Mouse (Mus musculus) kidney, adult 11 months (tissue): ENCODE data around the gene Nebl.

ENCODE experiments used
- DNase-seq: peaks from one replicate; pipeline ENCODE4 v3.0.0; 2022

Nebl gene

GRCm38 (mm10) chr2:17610259-17610658 is 121.0 kb downstream of the Nebl start:
- DNase-seq = peak; percentile 6

GRCm38 (mm10) chr2:17603573-17603972 is 127.7 kb downstream of the Nebl start:
- no peak for DNase-seq

- DNase-seq = no peak
Observed at GRCm38 (mm10) chr2:17600652-17601051, 130.6 kb downstream of the Nebl start.

- no peak for DNase-seq
Observed at GRCm38 (mm10) chr2:17599860-17600259, 131.4 kb downstream of the Nebl start.

GRCm38 (mm10) chr2:17597932-17598331 is 133.3 kb downstream of the Nebl start:
- no peak for DNase-seq

- DNase-seq = no peak
Observed at GRCm38 (mm10) chr2:17589669-17590068, 141.6 kb downstream of the Nebl start.

GRCm38 (mm10) chr2:17585329-17585992 is 145.8 kb downstream of the Nebl start:
- DNase-seq = no peak

GRCm38 (mm10) chr2:17575648-17576047 is 155.6 kb downstream of the Nebl start:
- no peak for DNase-seq

GRCm38 (mm10) chr2:17571716-17572115 is 159.5 kb downstream of the Nebl start:
- DNase-seq = no peak

- DNase-seq = no peak
Observed at GRCm38 (mm10) chr2:17558889-17559742, 172.1 kb downstream of the Nebl start.

GRCm38 (mm10) chr2:17549895-17550558 is 181.2 kb downstream of the Nebl start:
- no peak for DNase-seq

- no peak for DNase-seq
Observed at GRCm38 (mm10) chr2:17546354-17546948, 184.8 kb downstream of the Nebl start.

GRCm38 (mm10) chr2:17539737-17540136 is 191.5 kb downstream of the Nebl start:
- no peak for DNase-seq

GRCm38 (mm10) chr2:17538493-17538892 is 192.8 kb downstream of the Nebl start:
- DNase-seq = no peak

GRCm38 (mm10) chr2:17531355-17532105 is 199.7 kb downstream of the Nebl start:
- DNase-seq = no peak

GRCm38 (mm10) chr2:17525739-17526526 is 205.3 kb downstream of the Nebl start:
- no peak for DNase-seq

- no peak for DNase-seq
Observed at GRCm38 (mm10) chr2:17525211-17525610, 206.1 kb downstream of the Nebl start.

- DNase-seq = no peak
Observed at GRCm38 (mm10) chr2:17524205-17524978, 206.9 kb downstream of the Nebl start.

GRCm38 (mm10) chr2:17523791-17524190 is 207.5 kb downstream of the Nebl start:
- peak; percentile 4 for DNase-seq

- no peak for DNase-seq
Observed at GRCm38 (mm10) chr2:17515686-17516085, 215.6 kb downstream of the Nebl start.

- no peak for DNase-seq
Observed at GRCm38 (mm10) chr2:17514765-17515164, 216.5 kb downstream of the Nebl start.
